24 mouse cellular contexts compared by ENCODE assay signal in genomic region chr7:116298851-116299250, GRCm38 (mm10). TPM values are rescaled to one million over a fixed set of nuclear protein-coding genes. Genes with fewer than 3 reads are reported as not detected.
DNase-seq lines count a peak whose midpoint lies in the region; ATAC-seq lines count a peak whose summit lies in the region.
"Had no signal": no experiment of that assay in that cellular context is flagged by ENCODE, and none has a peak within 500 bp of the region (broad histone marks: within the 10 kb centered on the region; RNA-seq: fewer than 3 reads in every experiment).

No protein-coding gene starts in this region.

- H3K27me3 ChIP-seq in forebrain, embryonic 15.5 days, result no peaks in the 10 kb centered on the region
- no peaks in the 10 kb centered on the region for H3K27me3 ChIP-seq in forebrain, embryonic 10.5 days (ENCODE audit: poor library complexity, severe bottlenecking)
- no peaks in the 10 kb centered on the region for H3K27me3 ChIP-seq in forebrain, embryonic 16.5 days (replicated peaks; ENCODE audit: control insufficient read depth, insufficient read depth, low read length)
- H3K27me3 ChIP-seq: embryonic facial prominence, embryonic 12.5 days; embryonic facial prominence, embryonic 15.5 days; heart, embryonic 13.5 days; Patski had no signal

- no peak overlapping the region for H3K4me2 ChIP-seq in forebrain, embryonic 15.5 days (replicated peaks)
- H3K4me2 ChIP-seq in forebrain, embryonic 16.5 days (ENCODE audit: low read length), result no peak overlapping the region
- H3K4me2 ChIP-seq: embryonic facial prominence, embryonic 12.5 days; embryonic facial prominence, embryonic 15.5 days; heart, embryonic 13.5 days; hindbrain, embryonic 14.5 days had no signal

- ATAC-seq in forebrain, embryonic 15.5 days (replicated peaks), result peak; percentile 80
- ATAC-seq in forebrain, embryonic 16.5 days, result peak; percentile 87
- ATAC-seq: hindbrain, postnatal 0 days; inflammation-experienced regulatory T-cells, adult 6 months; Patski had no signal

- H3K36me3 ChIP-seq in forebrain, embryonic 15.5 days, result no peaks in the 10 kb centered on the region
- peaks cover 26% of the 10 kb centered on the region for H3K36me3 ChIP-seq in forebrain, embryonic 10.5 days (replicated peaks)
- H3K36me3 ChIP-seq in forebrain, embryonic 16.5 days (ENCODE audit: control insufficient read depth, insufficient read depth), result no peaks in the 10 kb centered on the region
- H3K36me3 ChIP-seq: embryonic facial prominence, embryonic 12.5 days; embryonic facial prominence, embryonic 15.5 days; heart, embryonic 10.5 days; heart, embryonic 13.5 days had no signal

- peak; percentile 42 to 60 for DNase-seq in cerebellum, postnatal 10 days
- no peak for DNase-seq in cerebellum, adult 9-11 months
- no peak for DNase-seq in forebrain, embryonic 10.5 days (ENCODE audit: extremely low spot score, low spot score)
- no peak for DNase-seq in thymus, adult 18-20 months
- DNase-seq: adrenal gland, postnatal 10 days; adrenal gland, postnatal 36 days; cerebellum, adult 11-12 months; cerebellum, adult 8-10 months; gastrocnemius, postnatal 10 days; gastrocnemius, postnatal 36 days; heart, adult 2 months; heart, postnatal 14 days; heart, postnatal 4 days had no signal

- H3K4me1 ChIP-seq in forebrain, embryonic 15.5 days, result peaks cover 20% of the 10 kb centered on the region
- peaks cover 30% of the 10 kb centered on the region for H3K4me1 ChIP-seq in forebrain, embryonic 10.5 days
- peaks cover 15% of the 10 kb centered on the region for H3K4me1 ChIP-seq in forebrain, embryonic 16.5 days (replicated peaks; ENCODE audit: control insufficient read depth, insufficient read depth, low read length)

- H3K4me3 ChIP-seq in forebrain, embryonic 15.5 days, result no peak overlapping the region
- H3K4me3 ChIP-seq in forebrain, embryonic 10.5 days, result no peak overlapping the region
- no peak overlapping the region for H3K4me3 ChIP-seq in forebrain, embryonic 16.5 days (replicated peaks; ENCODE audit: low read length)
- H3K4me3 ChIP-seq: embryonic facial prominence, embryonic 12.5 days; embryonic facial prominence, embryonic 15.5 days; heart, adult 2 months; heart, embryonic 10.5 days; heart, embryonic 13.5 days had no signal

- WGBS in forebrain, embryonic 15.5 days, result 67% methylated on average over 2 of the region's 2 CpGs
- 93% methylated on average over 2 of the region's 2 CpGs for WGBS in forebrain, embryonic 10.5 days
- WGBS in forebrain, embryonic 16.5 days, result 61% methylated on average over 2 of the region's 2 CpGs

- H3K9me3 ChIP-seq in forebrain, embryonic 15.5 days, result no peaks in the 10 kb centered on the region
- H3K9me3 ChIP-seq in forebrain, embryonic 10.5 days, result no peaks in the 10 kb centered on the region
- H3K9me3 ChIP-seq in forebrain, embryonic 16.5 days (ENCODE audit: control insufficient read depth, low read length), result no peaks in the 10 kb centered on the region
- H3K9me3 ChIP-seq: embryonic facial prominence, embryonic 12.5 days; embryonic facial prominence, embryonic 15.5 days; G1E; heart, embryonic 10.5 days; heart, embryonic 13.5 days had no signal

- no peak overlapping the region for H3K27ac ChIP-seq in forebrain, embryonic 15.5 days (replicated peaks)
- no peak overlapping the region for H3K27ac ChIP-seq in forebrain, embryonic 10.5 days
- no peak overlapping the region for H3K27ac ChIP-seq in forebrain, embryonic 16.5 days (ENCODE audit: low read length)
- H3K27ac ChIP-seq: embryonic facial prominence, embryonic 12.5 days; embryonic facial prominence, embryonic 15.5 days; heart, adult 2 months; heart, embryonic 10.5 days; heart, embryonic 13.5 days; hindbrain, embryonic 14.5 days; hindbrain, postnatal 0 days had no signal

- no peak overlapping the region for H3K9ac ChIP-seq in forebrain, embryonic 15.5 days (replicated peaks)
- no peak overlapping the region for H3K9ac ChIP-seq in forebrain, embryonic 16.5 days (replicated peaks; ENCODE audit: low read depth, low read length)
- H3K9ac ChIP-seq: embryonic facial prominence, embryonic 12.5 days; embryonic facial prominence, embryonic 15.5 days; hindbrain, embryonic 14.5 days had no signal

RNA-seq across cellular contexts. Expression of gene Plekha7, which starts 9.3 kb away (rescaled TPM):
- polyA plus RNA-seq in forebrain, embryonic 15.5 days (2015; fragmentation: Nextera tagmentation; extraction: Ambion mirVana), result 9.3 and 9.7 TPM in 2 replicates
- polyA plus RNA-seq in forebrain, embryonic 10.5 days (2016; fragmentation: Nextera tagmentation; extraction: Ambion mirVana), result 27.7 and 28.3 TPM in 2 replicates
- 8.7 and 8.8 TPM in 2 replicates for polyA plus RNA-seq in forebrain, embryonic 16.5 days (2015; fragmentation: Nextera tagmentation; extraction: Ambion mirVana)

RNA-seq across cellular contexts. Expression of gene Rps13, which starts 35.1 kb away (rescaled TPM):
- polyA plus RNA-seq in forebrain, embryonic 15.5 days (2015; fragmentation: Nextera tagmentation; extraction: Ambion mirVana), result 551 and 569 TPM in 2 replicates
- 830 and 840 TPM in 2 replicates for polyA plus RNA-seq in forebrain, embryonic 10.5 days (2016; fragmentation: Nextera tagmentation; extraction: Ambion mirVana)
- 452 and 498 TPM in 2 replicates for polyA plus RNA-seq in forebrain, embryonic 16.5 days (2015; fragmentation: Nextera tagmentation; extraction: Ambion mirVana)

Comparison
In these comparisons a context has a peak if more than half of its experiments do, and no peak if none do; other contexts are left out.
1. DNase-seq: peak in cerebellum, postnatal 10 days (2 of 2); none in cerebellum, adult 9-11 months (single experiment), forebrain, embryonic 10.5 days (single experiment) and thymus, adult 18-20 months (0 of 2).